8 mouse cellular contexts compared by ENCODE assay signal in genomic region chr5:53212782-53213710, GRCm38 (mm10). TPM values are rescaled to one million over a fixed set of nuclear protein-coding genes. Genes with fewer than 3 reads are reported as not detected.
DNase-seq lines count a peak whose midpoint lies in the region; ATAC-seq lines count a peak whose summit lies in the region.

No protein-coding gene starts in this region.

- H3K27ac ChIP-seq in forebrain, embryonic 15.5 days (replicated peaks): peak overlapping the region; percentile 87
- H3K27ac ChIP-seq in kidney, embryonic 15.5 days: peak overlapping the region; percentile 66
- H3K27ac ChIP-seq in stomach, embryonic 15.5 days: peak overlapping the region; percentile 22; the same call in 1 of the 2 replicates

- H3K27me3 ChIP-seq in forebrain, embryonic 15.5 days: no peaks in the 10 kb centered on the region
- H3K27me3 ChIP-seq in kidney, embryonic 15.5 days: peaks cover 38% of the 10 kb centered on the region
- H3K27me3 ChIP-seq in stomach, embryonic 15.5 days (replicated peaks): 0 out of 2 replicates have a peak, but pooled peaks cover 14% of the 10 kb centered on the region

- peak overlapping the region; percentile 83 for H3K9ac ChIP-seq in forebrain, embryonic 15.5 days (replicated peaks)
- H3K9ac ChIP-seq in kidney, embryonic 15.5 days: peak overlapping the region; percentile 71
- peak overlapping the region; percentile 56; the same call in 1 of the 2 replicates for H3K9ac ChIP-seq in stomach, embryonic 15.5 days

- H3K36me3 ChIP-seq in forebrain, embryonic 15.5 days: no peaks in the 10 kb centered on the region
- no peaks in the 10 kb centered on the region for H3K36me3 ChIP-seq in kidney, embryonic 15.5 days
- H3K36me3 ChIP-seq in stomach, embryonic 15.5 days: no peaks in the 10 kb centered on the region

- DNase-seq in ovary, adult 18-20 months (ENCODE audit: low spot score): peak; percentile 28
- DNase-seq in ovary, postnatal 14 days (ENCODE audit: low spot score): no peak
- DNase-seq in cerebellum, adult 11-12 months: peak; percentile 80
- DNase-seq in lung, postnatal 14 days: peak; percentile 18
- DNase-seq in layer of hippocampus, postnatal 36 days: no peak

- peak overlapping the region; percentile 96 for H3K4me2 ChIP-seq in forebrain, embryonic 15.5 days (replicated peaks)
- H3K4me2 ChIP-seq in kidney, embryonic 15.5 days: peak overlapping the region; percentile 97
- peak overlapping the region; percentile 98 for H3K4me2 ChIP-seq in stomach, embryonic 15.5 days

- peaks cover 48% of the 10 kb centered on the region for H3K4me1 ChIP-seq in forebrain, embryonic 15.5 days
- H3K4me1 ChIP-seq in kidney, embryonic 15.5 days: peaks cover 44% of the 10 kb centered on the region
- 0 out of 2 replicates have a peak, but pooled peaks cover 4% of the 10 kb centered on the region for H3K4me1 ChIP-seq in stomach, embryonic 15.5 days

- ATAC-seq in forebrain, embryonic 15.5 days (replicated peaks): peak; percentile 47
- peak; percentile 40 for ATAC-seq in kidney, embryonic 15.5 days (replicated peaks; ENCODE audit: low FRiP score)
- ATAC-seq in stomach, embryonic 15.5 days (ENCODE audit: insufficient read depth, low FRiP score, low read depth): peak; percentile 8; the same call in 1 of the 2 replicates

- H3K4me3 ChIP-seq in forebrain, embryonic 15.5 days: peak overlapping the region; percentile 85
- H3K4me3 ChIP-seq in kidney, embryonic 15.5 days (replicated peaks): peak overlapping the region; percentile 74
- H3K4me3 ChIP-seq in stomach, embryonic 15.5 days (replicated peaks): peak overlapping the region; percentile 61

- H3K9me3 ChIP-seq in forebrain, embryonic 15.5 days: no peaks in the 10 kb centered on the region
- H3K9me3 ChIP-seq in kidney, embryonic 15.5 days (replicated peaks): no peaks in the 10 kb centered on the region
- no peaks in the 10 kb centered on the region for H3K9me3 ChIP-seq in stomach, embryonic 15.5 days

- under 1% methylated on average over 58 of the region's 99 CpGs for WGBS in forebrain, embryonic 15.5 days
- WGBS in kidney, embryonic 15.5 days: under 1% methylated on average over 60 of the region's 99 CpGs
- under 1% methylated on average over 74 of the region's 99 CpGs for WGBS in stomach, embryonic 15.5 days

RNA-seq across cellular contexts. Expression of gene Sel1l3, which starts 0.7 kb away (rescaled TPM):
- polyA plus RNA-seq in forebrain, embryonic 15.5 days (2015; fragmentation: Nextera tagmentation; extraction: Ambion mirVana): 11.0 and 11.4 TPM in 2 replicates
- 19.0 and 20.1 TPM in 2 replicates for polyA plus RNA-seq in kidney, embryonic 15.5 days (2015; fragmentation: Nextera tagmentation; extraction: Ambion mirVana)
- polyA plus RNA-seq in stomach, embryonic 15.5 days (2015; fragmentation: Nextera tagmentation; extraction: Ambion mirVana): 7.8 and 8.5 TPM in 2 replicates
- total RNA-seq in layer of hippocampus, postnatal 36 days (2021): 10 to 100 TPM; 40.7 to 44.2 TPM

RNA-seq across cellular contexts. Expression of gene Smim20, which starts 53.8 kb away (rescaled TPM):
- 59.9 and 65.8 TPM in 2 replicates for polyA plus RNA-seq in forebrain, embryonic 15.5 days (2015; fragmentation: Nextera tagmentation; extraction: Ambion mirVana)
- polyA plus RNA-seq in kidney, embryonic 15.5 days (2015; fragmentation: Nextera tagmentation; extraction: Ambion mirVana): 82.0 and 82.7 TPM in 2 replicates
- polyA plus RNA-seq in stomach, embryonic 15.5 days (2015; fragmentation: Nextera tagmentation; extraction: Ambion mirVana): 85.6 and 89.8 TPM in 2 replicates
- 10 to 100 TPM; 39.0 to 43.9 TPM for total RNA-seq in layer of hippocampus, postnatal 36 days (2021)

Comparison
In these comparisons a context has a peak if more than half of its experiments do, and no peak if none do; other contexts are left out.
1. DNase-seq: peak in ovary, adult 18-20 months (single experiment), cerebellum, adult 11-12 months (single experiment) and lung, postnatal 14 days (single experiment); none in ovary, postnatal 14 days (single experiment) and layer of hippocampus, postnatal 36 days (0 of 2).
2. H3K27ac ChIP-seq: peak in every context shown above with its lines; median percentile 87 in forebrain, embryonic 15.5 days; 66 in kidney, embryonic 15.5 days; 22 in stomach, embryonic 15.5 days.
3. Peak in every context shown above with its lines, with median percentiles within 50 percentile points of each other: ATAC-seq, H3K4me2 ChIP-seq, H3K4me3 ChIP-seq and H3K9ac ChIP-seq.